Mouse (Mus musculus): ENCODE data around the gene Chil3.
A peak's percentile ranks its signal among the peaks of the same experiment; 100 is the strongest.
"Not testable (repeated sequence)": the region's sequence is repeated elsewhere in the genome, so short reads cannot be mapped to it uniquely, and the experiment has no call there.

Gene Chil3

DNA sequence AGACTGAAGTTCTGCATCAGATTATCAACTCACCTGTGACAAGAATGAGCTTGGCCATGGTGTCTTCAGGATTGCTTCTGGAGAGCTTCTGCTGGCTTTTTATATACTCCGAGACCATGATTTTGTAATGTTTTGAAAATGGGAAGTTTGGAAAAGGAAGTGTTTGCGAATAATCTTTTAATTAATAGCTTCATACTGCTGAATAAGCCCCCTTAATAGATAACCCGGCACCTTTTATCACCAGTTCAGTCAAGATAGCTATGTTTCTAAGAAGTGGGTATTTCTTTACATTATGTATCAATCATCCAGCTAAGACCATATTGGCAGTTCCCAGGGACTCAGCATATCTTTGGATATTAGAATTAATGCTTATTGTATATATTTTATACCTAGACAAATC, at the start of gene Chil3:
TSS of gene Chil3 (minus strand) at position 101 of the 400 bp plus-strand sequence.
- no peak for DNase-seq (ENCODE audit: inconsistent ontology term)

DNA sequence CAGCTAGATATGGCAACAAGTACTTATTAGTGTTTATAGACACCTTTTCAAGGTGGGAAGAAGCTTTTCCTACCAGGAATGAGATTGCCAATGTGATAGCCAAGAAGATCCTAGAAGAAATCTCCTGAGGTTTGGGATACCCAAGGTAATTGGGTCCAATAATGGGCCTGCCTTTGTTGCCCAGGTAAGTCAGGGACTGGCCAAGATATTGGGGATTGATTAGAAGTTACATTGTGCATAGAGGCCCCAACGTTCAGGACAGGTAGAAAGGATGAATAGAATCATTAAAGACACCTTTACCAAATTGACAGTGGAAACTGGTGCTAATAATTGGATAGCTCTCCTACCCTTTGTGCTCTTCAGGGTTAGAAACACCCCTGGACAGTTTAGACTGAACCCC, 30.7 kb upstream of the Chil3 start:
- not testable (repeated sequence) for DNase-seq (ENCODE audit: inconsistent ontology term)

GRCm38 (mm10) chr3:106197246-106197645, 29.9 kb upstream of the Chil3 start:
- DNase-seq (ENCODE audit: inconsistent ontology term), result not testable (repeated sequence)

DNA sequence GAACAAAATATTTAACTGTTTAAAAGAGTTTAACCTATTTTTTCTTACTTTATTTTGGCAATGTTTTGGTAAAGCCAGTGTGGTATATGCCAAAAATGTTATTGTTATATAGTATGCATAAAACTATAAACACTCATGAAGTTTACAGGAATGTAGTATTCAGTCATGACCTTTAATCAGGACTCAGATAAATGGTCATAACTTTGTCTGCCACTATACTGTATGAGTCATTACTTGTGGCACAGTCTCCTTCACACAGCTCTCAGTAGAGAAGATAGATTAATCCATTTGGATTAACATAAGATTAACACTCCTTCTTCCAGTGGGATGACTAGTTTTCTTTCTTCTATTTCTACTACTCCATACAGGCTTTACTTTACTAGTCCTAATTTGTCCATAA, 28.9 kb upstream of the Chil3 start:
- DNase-seq (ENCODE audit: inconsistent ontology term), result no peak

DNA sequence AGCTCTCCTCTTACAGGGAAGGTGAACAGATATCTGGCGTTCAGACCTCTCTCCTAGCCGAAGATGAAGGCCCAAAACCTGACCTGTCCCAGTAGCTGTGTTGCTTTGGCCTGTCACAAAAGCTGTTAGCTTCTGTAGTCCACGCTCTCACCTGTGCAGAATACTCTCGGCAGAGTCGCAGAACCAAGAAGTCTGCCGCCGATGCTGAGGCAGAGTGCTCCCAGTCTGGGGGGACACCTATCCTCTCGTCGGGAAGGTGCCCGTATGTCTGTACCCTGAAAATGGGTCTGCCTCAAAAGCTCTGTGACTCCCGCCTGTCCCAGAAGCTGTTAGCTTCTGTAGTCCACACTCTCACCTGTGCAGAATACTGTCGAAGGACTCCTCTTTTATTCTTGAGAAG, 28.1 kb upstream of the Chil3 start:
- no peak for DNase-seq (ENCODE audit: inconsistent ontology term)

GRCm38 (mm10) chr3:106187991-106188390, 20.6 kb upstream of the Chil3 start:
- no peak for DNase-seq (ENCODE audit: inconsistent ontology term)

DNA sequence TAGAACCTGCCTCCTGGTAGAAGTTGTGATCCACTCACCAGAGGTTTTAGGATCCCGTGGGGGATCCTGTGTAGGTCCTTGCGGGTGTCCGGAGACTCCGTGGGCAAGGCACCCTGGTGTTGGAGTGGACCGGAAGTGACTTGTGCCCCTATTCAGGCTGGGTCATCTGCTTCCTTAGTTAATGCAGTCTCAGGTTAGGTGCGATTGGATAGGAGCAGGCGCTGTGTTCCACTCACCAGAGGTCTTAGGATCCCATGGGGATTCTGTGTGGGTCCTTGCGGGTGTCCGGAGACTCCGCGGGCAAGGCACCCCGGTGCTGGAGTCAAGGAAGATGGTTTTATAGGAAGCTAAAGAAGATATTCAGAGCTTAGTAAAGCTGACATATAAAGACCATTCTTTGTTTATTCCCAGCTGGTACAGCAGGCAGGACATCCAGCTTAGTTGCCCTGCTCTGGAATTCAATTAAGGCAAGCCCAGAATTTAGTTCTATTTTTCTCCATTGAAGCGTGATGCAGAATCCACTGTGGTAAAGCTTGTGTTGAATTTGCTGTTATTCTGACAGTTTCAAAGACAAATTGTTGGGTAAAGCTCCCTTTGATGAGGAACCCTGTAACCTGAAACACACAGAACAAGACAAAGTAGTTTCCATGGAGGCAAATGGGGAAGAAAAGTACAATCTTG, 10.3 kb upstream of the Chil3 start:
- DNase-seq (ENCODE audit: inconsistent ontology term), result peak; percentile 97

GRCm38 (mm10) chr3:106174971-106175370, 7.6 kb upstream of the Chil3 start:
- DNase-seq (ENCODE audit: inconsistent ontology term), result not testable (repeated sequence)

- DNase-seq (ENCODE audit: inconsistent ontology term), result not testable (repeated sequence)
Measured at GRCm38 (mm10) chr3:106172506-106172905, 5.1 kb upstream of the Chil3 start.

DNA sequence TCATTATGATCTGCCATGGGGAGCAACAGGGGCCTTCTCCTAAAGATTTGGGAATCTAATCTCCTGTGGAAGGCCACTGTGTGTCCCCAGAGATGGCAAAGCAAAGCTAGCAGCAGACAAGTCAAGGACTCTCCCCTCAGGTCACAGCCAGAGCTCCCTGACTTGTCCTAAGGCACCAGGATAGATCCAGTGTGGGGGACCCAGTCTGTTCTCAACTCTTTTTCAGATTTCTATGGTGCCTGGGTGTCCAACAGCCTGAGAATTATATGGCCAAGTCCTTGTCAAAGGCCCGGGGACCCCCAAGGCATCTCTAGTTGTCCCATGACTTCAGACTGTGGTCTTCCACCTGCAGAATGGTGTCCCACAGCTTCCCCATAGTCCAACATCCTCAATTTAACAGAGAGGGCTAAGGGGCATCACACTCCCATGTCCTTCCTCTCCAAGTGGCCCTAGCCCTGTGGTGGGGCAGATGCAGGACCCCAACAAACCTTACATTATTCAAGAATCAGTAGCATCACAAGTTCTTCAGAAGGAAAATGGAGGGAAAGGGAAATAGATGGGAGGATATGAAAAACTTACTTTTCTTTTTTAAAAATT, 3.9 kb upstream of the Chil3 start:
- DNase-seq (ENCODE audit: inconsistent ontology term), result no peak

DNA sequence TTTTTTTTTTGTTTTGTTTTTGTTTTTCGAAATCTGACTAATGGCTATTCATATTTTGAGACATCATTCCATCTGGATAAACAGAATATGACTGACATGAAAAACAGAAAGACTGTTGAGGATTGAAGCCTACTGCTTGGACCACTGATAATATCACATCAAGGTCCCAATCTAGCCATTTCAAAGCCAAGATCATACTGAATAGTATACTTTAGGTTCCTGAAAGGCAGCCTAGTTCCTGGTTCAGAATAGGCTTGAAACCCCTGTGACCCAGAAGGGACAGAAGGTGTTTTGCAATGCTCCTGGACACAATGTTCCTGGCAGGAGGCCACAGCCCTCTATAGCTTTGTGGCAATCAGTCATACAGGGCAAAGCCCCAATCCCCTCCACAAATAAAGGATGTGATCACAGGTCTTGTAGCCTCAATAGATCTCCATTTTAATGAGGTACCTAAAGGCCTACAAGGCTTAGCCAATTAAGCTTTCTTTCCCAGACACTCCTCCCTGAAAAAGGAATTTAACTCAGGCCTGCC, 3.2 kb upstream of the Chil3 start:
- DNase-seq (ENCODE audit: inconsistent ontology term), result no peak

GRCm38 (mm10) chr3:106154413-106154812, 13.0 kb downstream of the Chil3 start:
- DNase-seq (ENCODE audit: inconsistent ontology term), result no peak

DNA sequence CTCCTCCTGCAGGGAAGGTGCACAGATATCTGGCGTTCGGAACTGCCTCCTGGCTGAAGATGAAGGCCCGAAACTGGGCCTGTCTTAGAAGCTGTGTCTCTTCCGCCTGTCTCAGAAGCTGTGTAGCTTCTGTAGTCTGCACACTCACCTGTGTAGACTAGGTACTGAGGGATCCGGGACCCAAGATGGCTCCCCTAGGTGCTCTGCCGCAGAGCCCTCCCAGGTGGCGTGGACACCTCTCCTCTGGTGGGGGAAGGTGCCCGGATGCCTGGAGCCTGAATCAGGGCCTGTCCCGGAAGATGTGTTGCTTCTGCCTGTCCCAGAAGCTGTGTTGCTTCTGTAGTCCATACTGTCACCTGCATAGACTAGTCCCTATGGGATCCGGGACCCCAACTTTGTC, 23.3 kb downstream of the Chil3 start:
- DNase-seq (ENCODE audit: inconsistent ontology term), result no peak

GRCm38 (mm10) chr3:106131690-106132089, 35.7 kb downstream of the Chil3 start:
- DNase-seq (ENCODE audit: inconsistent ontology term), result peak; percentile 95

- no peak for DNase-seq (ENCODE audit: inconsistent ontology term)
Measured at GRCm38 (mm10) chr3:106128807-106129493, 38.4 kb downstream of the Chil3 start.

DNA sequence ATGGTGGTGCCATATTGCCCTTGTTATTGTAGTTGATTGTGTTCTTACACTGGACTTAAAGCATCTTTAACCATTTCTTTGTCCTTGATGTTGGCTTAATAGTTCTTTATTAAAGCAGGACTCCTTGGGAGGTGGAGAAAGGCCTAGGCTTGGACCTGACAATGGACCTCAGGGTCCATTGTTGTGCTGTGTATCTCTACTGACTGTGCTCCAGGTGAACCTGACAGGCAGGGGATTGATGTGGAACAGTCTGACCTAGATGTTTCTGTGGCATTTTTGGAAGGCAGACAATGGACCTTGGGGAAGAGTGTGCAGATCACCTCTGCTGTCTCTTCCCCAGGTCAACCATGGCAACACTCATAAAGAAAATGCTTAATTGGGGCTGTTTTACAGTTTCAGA, 40.4 kb downstream of the Chil3 start:
- DNase-seq (ENCODE audit: inconsistent ontology term), result no peak

GRCm38 (mm10) chr3:106112929-106113328, 54.4 kb downstream of the Chil3 start, which contains the start of gene Chia1:
Chia1 (plus strand) TSS chr3:106113229.
- no peak for DNase-seq (ENCODE audit: inconsistent ontology term)

Measured in Muller cell, postnatal 12 days (primary cell).